Mouse (Mus musculus) gonadal fat pad, adult 2 months (tissue): ENCODE measurements at regions not wholly inside any gene's neighbourhood (a gene's known extent, or its start where the extent isn't known, plus 50 kb on each side); places are given as distances from the start of the nearest gene placed in this dataset.
A peak's percentile ranks its signal among the peaks of the same experiment; 100 is the strongest.

ENCODE experiments used
- DNase-seq: peaks from one replicate; pipeline ENCODE4 v3.0.0-alpha.2; 2012; ENCODE audit warnings: low read depth

- no peak for DNase-seq
These were observed 55.1 kb upstream of the Xpr1 start for GRCm38 (mm10) chr1:155472112-155472955.

DNA sequence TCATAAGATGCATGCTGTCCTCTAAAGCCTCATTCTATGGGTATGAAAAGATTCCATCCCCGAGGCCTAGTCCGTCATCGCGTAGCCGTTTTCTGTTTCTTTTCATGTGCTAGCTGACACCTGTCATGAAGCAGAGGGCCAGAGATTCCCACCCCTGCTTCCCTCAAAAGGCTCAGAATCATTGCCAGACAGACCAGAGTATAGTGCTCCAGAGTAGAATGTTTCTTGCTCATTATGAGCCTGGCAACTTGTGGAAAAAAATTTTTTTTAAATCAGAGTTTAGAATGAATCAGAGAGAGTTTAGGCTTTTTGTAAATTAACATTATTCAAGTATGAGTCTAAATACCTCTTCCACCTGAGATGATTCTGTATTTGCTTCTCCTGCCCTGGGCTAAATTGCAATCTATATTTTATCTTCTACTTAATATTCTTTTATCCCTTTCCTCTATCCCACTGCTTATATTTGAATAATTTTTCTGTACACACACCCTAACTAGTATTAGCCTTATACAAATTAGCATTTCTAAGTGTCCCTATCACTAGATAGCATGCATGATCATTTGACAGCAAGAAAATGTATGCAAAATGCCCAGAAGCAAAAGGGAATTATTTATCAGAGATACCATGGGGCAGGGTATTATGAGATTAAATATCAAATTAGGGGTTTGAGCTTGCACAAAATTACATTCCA is 55.9 kb upstream of the Xpr1 start:
- DNase-seq: no peak

DNA sequence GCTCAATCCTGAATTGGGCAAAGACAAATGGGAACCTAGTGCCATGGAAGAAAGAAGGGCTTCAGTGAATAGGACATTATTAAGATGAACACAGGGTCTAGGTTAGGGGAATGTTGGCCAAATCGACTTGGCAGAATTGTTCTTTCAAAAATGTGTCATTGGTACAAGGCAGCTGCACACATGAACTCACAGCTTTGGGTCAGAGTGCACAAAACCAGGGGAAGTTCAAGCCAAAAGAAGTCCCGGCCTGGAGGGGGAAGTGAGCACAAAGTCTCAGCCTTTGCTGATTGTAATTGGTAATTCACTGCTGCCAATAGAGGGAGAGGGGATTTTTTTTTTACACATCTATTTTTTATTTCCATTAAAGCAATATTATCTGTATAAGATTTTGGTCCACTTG is 57.8 kb upstream of the Xpr1 start:
- DNase-seq: no peak

- DNase-seq: no peak
These were observed 59.0 kb upstream of the Xpr1 start for GRCm38 (mm10) chr1:155476237-155476636.

GRCm38 (mm10) chr1:155482148-155482547 is 64.9 kb upstream of the Xpr1 start:
- DNase-seq: no peak

DNA sequence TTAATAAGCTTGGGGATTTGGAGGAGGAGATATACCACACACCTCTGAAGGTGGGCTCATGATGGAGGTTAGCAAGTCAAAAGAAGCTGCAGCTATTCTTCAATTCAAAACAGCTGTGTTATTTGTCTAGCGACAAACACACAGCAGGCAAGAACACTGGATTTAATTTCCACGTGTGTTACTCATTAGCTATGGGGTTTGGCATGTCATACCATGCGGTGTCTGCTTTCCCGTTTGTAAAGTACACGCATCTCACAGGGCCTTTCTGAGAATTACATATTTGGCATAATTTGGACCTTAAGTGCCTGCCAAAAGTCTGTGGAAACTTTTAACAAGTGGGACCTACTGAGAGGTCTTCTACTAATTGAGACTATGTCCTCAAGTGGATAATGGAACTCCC is 65.5 kb upstream of the Xpr1 start:
- DNase-seq: no peak

GRCm38 (mm10) chr1:155483693-155484092 is 66.5 kb upstream of the Xpr1 start:
- DNase-seq: no peak

- no peak for DNase-seq
These were observed 70.1 kb upstream of the Acbd6 start for GRCm38 (mm10) chr1:155487796-155488195.

DNA sequence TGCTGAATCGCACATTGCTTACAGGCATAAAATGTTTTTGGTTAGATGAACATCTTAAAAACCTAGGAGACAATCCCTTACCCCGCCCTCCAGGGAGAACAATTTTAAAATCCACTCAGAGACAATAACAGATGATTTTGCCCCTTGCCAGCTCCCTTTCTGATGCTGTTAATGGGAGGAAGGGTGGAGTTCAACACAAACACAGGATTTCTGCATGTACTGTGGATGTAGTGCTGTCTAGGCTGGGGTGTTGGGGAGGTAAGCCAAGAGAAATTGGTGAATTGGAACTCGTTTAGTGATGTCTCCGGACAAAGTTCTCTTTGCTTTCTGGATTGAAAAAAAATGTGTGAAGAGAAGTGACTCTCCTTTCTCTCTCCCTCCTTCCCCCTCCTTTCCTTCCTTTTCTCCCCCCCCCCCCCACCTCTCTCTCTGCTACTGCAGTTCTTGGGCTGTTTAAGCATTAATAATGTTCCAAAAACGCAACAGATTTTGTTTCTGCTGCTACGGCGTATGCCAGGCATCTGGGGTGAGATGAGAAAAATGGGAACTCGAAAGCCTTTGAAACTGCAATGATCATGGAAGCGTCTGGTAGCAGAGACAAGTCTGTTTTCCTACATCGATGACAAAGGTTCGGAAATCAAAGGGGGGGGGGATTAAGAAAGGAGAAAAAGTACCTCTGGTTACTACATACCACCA is 68.8 kb upstream of the Acbd6 start:
- no peak for DNase-seq

DNA sequence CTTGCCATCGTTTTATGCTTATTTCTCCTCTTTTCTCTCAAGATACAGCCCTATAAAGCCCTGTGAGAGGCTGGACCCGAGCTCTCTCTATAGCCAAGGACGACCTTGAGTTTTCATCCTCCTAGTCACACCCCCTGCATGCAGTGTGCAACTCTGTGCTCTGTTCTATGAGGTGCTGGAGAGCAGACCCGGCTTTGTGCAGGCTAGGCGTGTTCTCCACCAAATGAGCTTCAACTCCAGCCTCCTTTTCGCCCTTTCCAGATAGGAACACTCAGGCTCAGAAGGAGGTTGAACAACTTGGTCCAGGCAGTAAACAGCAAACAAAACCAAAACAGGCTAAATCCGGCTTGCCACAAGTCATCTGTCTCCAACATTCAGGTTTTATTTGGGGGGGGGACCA is 67.8 kb upstream of the Acbd6 start:
- DNase-seq: no peak

DNA sequence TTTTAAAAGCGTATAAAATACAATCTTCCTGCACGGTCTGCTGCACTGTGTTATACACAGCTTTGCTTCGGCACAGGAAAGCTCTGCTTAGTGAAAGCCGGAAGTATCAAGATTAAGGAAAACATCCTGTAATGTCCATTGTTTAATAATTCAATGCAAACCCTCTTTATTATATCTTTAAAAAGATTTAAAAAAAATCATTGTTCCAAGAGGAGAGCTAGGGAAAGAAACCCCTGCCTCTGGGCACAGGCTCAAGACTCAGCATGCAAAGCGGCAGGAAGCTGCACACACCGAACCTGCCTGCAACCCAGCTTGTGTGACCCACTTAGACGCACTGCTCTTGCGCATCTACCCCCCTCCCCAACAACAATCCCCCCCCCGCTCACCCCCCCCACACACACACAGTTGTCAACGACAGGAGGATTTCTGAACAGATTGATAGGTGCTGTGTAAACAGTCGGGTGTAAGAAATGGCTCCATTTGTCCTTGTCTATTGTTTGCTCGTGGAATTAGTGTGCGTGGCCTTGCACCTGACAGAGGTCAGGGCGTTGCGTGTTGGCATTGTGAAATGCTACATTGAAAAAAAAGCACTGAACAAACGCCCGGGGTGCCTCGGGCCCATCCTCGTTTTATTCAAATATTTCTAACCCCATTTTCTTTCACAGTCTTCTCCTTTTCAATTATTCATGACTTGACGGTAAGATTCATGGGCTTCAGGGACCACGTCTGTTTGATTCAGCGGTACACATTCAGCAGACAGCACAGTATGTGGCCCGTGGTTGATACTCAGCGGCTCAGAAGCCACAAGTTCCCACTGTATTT is 66.5 kb upstream of the Acbd6 start:
- DNase-seq: no peak

GRCm38 (mm10) chr1:155493333-155493732 is 64.6 kb upstream of the Acbd6 start:
- no peak for DNase-seq

DNA sequence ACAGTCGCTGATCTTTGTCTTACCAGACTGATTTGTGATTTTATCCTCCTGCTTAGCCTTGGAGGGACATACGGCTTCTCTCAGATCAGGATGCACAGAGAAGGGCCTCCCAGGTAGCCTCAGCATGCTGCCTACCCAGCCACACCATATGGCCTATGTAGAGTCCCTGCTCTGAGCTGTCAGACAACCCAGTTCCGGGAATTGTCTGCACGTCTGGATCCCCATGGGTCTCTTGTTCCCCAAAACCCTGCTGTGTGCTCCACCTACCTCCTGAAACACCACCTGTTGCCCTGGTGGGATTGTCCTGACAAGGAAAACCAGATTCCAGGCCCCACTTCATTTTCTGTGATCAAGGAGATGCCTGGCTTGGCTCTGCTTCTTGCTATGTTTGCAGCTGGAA is 64.1 kb upstream of the Acbd6 start:
- DNase-seq: no peak

DNA sequence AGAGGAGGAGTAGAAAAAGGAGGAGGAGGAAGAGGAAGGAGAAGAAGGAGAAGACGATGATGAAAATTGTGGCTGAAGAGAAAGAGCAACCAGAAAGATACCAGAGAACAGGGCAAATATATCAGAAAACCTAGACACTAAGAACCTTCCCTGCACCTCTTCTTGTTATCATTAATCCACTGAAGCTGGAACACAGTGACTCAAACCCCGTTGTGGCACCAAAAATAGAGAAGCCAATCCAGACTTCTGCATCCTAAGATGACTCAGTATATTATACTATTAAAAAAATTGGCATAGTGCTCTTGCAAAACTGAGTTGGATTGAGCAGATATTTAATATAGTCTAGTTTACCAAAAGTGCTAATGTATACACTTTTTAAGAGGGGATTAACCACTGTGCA is 63.6 kb upstream of the Acbd6 start:
- DNase-seq: no peak

DNA sequence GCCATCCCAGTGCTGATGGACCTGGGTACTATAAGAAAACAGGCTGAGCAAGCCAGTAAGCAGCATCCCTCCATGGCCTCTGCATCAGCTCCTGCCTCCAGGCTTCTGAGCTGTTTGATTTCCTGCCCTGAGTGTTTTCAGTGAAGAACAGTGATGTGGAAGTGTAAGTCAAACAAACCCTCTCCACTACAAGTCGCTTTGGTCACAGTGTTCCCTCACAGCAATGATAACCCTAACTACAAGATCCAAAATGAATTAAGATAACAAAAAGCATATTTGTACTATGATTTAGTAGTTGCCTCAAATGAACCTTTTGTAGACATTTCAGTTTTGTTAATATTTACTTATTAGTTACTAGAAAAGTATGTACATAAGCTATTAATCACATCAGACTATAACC is 58.2 kb upstream of the Acbd6 start:
- no peak for DNase-seq

- DNase-seq: no peak
These were observed 55.1 kb upstream of the Acbd6 start for GRCm38 (mm10) chr1:155502867-155503266.

- DNase-seq: peak; percentile 86
These were observed 53.2 kb upstream of the Acbd6 start for GRCm38 (mm10) chr1:155504581-155505328.

DNA sequence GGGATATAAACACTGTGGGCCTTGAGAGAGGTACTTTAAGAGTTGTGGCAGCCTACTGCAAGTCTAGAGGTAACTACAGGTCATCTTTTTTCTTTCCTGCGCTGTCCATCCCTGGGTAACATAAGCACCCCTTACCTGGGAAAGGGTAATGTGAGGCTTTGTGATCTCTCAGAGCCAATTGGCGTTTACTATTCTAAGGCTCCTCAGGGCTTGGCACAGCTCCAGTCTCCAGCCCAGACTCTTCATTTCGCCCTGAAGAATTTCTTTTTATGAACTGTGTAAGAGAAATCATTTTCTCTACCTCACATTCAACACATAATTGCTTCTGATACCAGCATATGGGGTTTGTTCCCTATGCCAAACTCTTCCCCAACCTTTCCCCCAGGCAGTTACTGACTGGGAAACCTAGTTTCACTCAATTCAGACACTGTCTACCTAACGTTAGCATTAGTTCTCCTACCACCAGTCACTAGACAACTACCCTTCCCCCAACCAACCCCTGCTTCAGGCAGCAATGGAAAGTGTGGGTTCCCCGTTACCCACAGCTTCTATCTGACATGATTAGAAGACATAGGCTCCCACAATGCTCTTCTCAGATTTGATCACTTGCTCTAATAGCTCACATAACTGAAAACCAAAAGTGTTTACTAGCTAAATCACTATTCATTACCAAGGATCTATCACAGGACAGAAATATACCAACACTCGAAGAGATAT is 52.4 kb upstream of the Acbd6 start:
- DNase-seq: no peak
